Mouse (Mus musculus): ENCODE results near the gene 4930556J24Rik. TPM values are rescaled to one million over a fixed set of nuclear protein-coding genes. Genes with fewer than 3 reads are reported as not detected.
"Not testable (repeated sequence)": the region's sequence is repeated elsewhere in the genome, so short reads cannot be mapped to it uniquely, and the experiment has no call there.

4930556J24Rik gene
- total RNA-seq (2021), result not detected

DNA sequence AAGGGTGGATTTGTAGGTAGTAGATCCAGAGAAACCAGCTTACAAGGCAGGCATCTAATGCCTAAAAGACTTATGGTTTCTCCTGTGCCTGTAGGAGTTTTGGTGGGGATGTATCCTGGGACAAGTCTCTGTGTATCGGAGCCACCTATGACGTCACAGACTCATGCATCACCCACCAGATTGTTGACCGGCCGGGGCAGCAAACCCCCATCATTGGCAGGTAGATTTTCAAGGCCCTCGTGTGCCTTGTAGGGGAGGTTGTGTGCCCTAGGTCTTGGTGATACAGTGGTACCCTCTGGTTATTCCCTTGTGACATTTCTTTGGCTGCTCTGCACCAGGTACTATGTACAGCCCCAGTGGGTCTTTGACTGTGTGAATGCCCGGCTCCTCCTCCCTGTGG is at the start of gene 4930556J24Rik:
Gene 4930556J24Rik (minus strand): TSS at position 101 of the 400 bp plus-strand sequence.
- DNase-seq, result no peak
- intact Hi-C loops (cut with DNase I), result no loop called here

DNA sequence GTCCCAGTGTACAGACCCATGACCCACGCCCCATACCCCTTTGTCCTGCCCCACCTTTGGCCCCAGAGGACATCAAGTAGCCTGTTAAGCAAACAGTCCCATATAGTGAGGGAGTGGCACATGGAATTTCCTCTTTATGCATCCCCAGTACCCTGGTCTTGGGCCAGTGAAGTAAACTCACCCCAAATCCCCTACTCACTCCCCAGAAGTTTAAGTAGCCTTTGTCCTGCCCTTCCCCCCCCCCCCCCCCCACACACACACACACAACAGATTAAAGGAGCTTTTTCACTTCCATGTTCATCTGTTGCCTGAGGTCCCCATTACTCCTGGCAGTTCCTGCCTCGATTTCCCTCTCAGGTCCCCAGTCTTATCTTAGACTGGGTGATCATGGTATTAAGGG is 46.7 kb upstream of the 4930556J24Rik start:
- intact Hi-C loops (cut with DNase I), result no loop called here
- DNase-seq, result no peak

GRCm38 (mm10) chr11:4022111-4022510 is 45.5 kb upstream of the 4930556J24Rik start:
- intact Hi-C loops (cut with DNase I); DNase-seq: not testable (repeated sequence)

DNA sequence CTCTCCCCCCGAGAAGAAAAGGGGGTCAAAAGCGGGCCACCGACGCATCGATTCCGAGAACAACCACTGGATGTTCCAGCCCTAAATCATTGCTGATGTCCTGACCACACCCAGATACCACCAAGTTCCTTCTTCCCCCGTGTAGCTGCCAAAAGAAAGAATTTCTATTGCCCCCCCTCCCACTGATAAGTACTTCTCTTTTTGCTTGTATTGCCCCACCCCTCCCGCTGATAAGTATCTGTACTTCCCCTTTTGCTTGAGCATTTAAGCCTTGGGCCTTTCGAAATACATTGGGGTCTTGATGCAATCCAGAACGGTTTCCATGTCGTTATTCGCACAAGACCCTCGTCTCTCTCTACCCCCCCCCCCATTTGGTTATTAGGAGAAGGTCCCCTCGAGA is 39.2 kb upstream of the 4930556J24Rik start:
- DNase-seq; intact Hi-C loops (cut with DNase I): not testable (repeated sequence)

DNA sequence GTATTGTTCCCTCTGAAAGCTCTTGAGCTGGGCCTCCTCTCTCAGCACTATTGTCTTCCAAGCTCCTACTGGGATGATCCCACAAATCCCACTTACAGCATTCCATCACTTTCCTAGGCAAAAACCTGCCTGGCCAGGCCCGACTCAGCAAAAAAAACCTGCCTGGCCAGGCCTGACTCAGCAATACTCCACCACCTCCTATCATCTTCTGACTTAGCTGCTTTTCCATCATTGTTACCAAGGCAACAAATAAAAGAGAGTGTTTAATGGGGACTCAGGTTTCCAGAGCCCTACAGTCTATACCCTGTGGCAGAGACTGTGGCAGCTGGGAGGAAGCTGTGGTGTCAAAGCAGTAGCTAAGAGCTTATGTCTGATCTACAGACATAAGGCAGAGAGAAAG is 36.0 kb upstream of the 4930556J24Rik start:
- intact Hi-C loops (cut with DNase I), result no loop called here
- no peak for DNase-seq

DNA sequence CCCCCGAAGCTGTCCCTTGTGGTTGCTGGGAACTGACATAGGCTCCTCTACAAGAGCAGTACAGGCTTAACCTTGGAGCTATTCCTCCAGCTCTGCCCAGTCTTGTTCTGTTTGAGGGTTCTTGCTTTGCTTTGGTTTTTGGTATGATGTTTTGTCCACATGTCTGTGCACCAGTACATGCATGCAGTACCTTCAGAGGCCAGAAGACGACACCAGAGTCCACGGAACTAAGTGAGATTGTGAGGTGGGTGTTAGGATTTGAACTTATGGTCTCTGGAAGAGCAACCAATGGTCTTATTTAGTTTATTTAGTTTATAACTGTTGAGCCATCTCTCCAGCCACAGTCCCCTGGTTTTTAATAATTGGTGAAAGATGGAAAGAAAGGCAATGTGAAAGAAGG is 29.9 kb upstream of the 4930556J24Rik start:
- intact Hi-C loops (cut with DNase I), result no loop called here
- DNase-seq, result no peak

DNA sequence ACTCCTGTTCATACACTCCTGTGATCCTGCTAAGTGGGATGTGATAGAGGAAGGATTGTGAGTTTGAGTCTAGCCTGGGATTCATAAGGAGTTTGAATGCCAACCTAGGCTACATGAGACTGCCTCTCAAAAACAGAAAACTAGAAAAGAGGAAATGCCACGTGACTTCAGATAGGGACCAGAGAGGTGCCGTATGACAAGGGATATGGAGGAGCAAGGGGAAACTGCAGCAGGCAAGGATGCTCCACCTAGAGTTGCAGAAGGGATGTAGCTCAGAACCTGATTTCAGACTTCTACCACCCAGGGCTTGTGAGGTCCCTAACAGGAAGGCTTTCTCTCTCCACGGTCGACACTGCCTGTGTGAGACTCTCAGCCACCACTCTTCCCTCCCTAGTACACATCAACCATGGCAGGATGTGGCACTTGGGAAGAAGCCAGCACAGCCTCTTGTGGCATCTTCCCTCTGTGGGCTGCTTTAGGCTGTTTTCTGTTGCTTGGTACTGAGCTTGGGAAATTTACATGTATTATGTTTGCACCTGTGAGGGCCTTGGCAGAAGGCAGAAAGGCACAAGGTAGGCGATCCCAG is 28.7 kb upstream of the 4930556J24Rik start:
- no peak for DNase-seq
- intact Hi-C loops (cut with DNase I), result no loop called here

DNA sequence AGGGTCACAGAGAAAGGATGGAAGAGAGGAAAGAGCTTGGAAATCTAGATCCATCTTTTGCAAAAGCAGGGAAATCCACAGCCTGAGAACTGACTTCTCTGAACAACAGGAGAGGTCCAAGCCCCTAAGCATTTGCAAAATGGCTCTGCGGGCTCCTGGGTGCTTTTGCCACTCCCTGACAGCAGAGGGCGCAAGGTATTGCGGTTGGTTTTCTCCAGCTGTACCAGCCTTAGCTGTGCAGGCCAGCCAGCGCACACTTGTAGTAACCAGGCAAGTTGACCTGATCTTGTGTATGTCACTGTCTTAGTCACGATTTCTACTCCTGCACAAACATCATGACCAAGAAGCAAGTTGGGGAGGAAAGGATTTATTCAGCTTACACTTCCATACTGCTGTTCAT is 25.0 kb upstream of the 4930556J24Rik start:
- DNase-seq, result peak; percentile 49 to 70
- intact Hi-C loops (cut with DNase I), result loop anchor here (1.0 kb wide), 1 partner anchor 82 kb away; no protein-coding TSS in a partner anchor

DNA sequence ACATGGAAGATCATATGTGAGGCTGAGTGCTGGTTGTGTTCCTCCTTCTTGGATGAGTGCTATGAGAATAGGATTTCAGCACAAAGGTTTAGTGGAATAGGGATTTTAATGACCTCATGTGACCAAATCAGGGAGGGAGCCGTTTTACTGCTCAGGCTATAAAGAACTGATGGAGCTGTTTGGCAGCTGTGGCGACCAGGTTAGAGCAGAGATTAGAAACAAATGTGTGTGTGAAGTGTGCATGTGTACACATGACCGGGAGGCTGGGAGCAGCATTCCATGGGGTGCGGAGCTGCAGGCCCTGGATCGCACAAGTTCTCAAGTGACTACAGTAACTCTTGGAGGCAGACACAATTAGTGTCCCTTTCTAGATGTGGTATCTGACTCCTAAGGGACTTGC is 23.0 kb upstream of the 4930556J24Rik start:
- intact Hi-C loops (cut with DNase I), result no loop called here
- no peak for DNase-seq

- intact Hi-C loops (cut with DNase I), result no loop called here
- DNase-seq, result no peak
Observed at GRCm38 (mm10) chr11:3997978-3998720, 21.6 kb upstream of the 4930556J24Rik start.

DNA sequence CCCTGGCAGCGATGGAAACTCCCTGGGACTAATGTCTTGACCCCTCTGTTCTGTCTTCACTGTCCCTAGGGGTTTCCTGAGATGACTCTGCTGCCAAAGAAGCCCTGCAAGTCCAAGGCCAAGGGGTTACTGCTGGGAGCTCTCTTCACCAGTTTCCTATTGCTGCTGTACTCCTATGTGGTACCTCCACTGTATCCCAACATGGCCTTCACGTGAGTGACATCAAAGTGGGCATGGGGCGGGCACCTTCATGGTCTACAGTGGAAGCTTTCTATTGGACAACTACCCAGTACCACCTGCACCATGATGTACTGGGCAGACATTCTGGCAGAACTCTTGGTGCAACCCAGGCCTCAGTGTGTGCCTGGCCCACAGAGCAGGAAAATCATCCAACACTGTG is 20.3 kb upstream of the 4930556J24Rik start:
- no peak for DNase-seq
- intact Hi-C loops (cut with DNase I), result no loop called here

- intact Hi-C loops (cut with DNase I), result no loop called here
- DNase-seq, result no peak
Observed at GRCm38 (mm10) chr11:3995511-3995910, 18.9 kb upstream of the 4930556J24Rik start.

DNA sequence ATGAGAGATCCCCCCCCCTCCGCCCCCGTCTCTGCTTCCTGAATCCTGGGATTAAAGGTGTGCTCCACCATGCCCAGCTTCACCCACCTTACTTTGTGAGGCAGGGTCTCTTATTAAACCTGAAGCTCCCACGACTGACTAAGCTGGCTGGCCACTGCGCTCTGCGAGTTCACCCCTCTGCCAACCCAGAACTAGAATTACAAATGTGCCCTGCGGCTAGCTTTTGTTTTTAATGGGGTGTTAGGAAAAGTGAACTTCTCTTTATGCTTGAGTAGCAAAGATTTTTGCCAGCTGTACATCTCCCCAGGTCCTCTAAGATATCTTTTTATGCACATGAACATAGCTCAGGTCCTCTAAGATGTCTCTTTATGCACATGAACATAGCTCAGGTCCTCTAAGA is 17.3 kb upstream of the 4930556J24Rik start:
- intact Hi-C loops (cut with DNase I), result no loop called here
- no peak for DNase-seq

DNA sequence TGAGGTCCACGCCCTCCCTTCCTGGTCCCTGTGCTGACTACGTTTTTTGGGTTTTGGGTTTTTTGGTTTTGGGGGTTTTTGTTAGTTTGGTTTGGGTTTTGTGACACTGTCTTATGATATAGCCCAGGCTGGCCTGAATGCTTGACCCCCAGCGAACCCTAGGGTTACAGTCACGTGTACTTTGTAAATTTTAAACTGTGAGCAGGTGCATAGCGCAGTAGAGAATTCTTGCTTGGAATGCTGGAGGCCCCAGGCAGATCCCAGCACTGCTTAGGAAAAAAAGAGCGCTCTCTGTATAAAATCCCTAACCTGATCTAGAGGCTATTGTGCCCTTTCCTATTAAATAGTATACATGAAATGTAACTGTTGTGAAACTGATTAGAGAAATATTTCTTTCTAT is 16.6 kb upstream of the 4930556J24Rik start:
- no peak for DNase-seq
- intact Hi-C loops (cut with DNase I), result no loop called here

GRCm38 (mm10) chr11:3989748-3990147 is 13.2 kb upstream of the 4930556J24Rik start:
- intact Hi-C loops (cut with DNase I), result no loop called here
- no peak for DNase-seq

- intact Hi-C loops (cut with DNase I), result no loop called here
- DNase-seq, result no peak
Observed at GRCm38 (mm10) chr11:3983863-3984745, 7.5 kb upstream of the 4930556J24Rik start.

DNA sequence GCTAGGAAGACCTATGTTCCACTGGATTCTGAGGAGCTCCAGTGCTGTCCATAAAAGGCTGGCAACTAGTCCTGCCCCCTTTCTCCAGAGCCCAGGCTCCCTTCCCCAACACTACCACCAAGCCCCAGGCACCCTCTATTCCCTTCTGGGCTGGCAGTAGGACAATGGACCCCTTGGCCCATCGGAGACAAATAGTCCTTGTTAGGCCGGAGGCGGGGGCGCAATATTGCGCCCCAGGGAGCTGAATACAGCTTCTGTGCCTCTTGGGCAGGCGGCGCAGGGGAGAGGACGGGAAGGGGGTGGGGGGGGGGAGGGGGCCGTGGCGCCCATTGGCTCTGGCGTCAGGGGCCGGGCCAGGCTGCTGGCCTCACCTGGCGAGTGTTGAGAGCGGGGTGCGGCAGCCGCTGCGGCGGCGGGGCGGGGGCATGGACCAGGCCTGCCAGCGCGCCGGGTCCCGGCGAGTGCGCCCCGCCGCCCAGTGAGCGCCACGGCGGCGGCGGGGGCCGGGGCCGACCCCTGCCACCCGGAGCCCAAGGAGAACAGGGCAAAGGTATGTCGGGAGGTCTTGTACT is 6.8 kb upstream of the 4930556J24Rik start, which contains the start of gene Gal3st1:
Gene Gal3st1 (plus strand): TSS at position 346 of the 572 bp plus-strand sequence.
- intact Hi-C loops (cut with DNase I), result no loop called here
- no peak for DNase-seq

DNA sequence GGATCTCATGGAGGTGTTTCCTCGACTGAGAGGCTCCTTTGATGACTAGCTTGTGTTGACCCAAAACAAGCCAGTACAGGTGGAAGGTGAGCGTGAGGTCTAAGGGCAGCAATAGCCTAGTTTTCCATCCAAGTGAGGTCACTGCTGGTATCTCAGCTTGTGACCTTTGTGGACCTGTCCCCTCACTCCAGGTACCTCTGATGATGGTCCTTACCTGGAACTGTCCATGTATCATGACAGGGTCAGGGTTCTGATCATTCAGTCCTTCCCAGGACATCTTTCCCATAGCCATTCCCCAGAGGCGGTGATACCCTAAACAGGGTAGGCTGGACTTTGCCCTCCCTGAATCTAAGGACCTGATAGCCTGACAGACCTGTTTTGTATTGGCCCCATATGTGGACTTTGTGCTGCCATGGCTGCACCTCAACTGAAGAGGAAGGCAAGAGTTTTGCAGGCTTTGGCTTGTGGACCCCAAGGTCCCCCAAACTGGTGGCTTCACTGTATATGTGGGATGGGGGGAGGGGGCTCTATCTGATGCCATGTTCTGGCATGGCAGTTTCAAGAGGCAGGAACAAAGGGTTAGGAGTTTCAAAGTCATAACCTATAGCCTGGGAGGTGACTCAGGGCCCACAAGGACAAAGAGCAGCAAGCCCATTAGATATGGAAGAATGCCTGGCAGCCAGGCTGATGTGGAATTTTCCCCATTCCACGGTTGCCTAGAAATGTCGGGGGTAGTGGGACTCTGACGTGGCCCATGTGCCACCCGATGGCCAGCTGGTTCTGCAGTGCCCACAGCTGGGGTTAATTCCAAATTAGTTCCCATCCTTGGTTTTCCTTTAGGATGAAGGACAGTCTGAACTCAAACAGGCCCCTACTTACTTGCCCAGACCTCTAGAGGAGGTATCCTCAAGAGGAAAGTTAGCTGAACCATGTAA is 6.0 kb upstream of the 4930556J24Rik start:
- intact Hi-C loops (cut with DNase I), result no loop called here
- no peak for DNase-seq

GRCm38 (mm10) chr11:3981536-3981935 is 5.0 kb upstream of the 4930556J24Rik start:
- DNase-seq, result no peak
- intact Hi-C loops (cut with DNase I), result no loop called here

GRCm38 (mm10) chr11:3978421-3978820 is 1.8 kb upstream of the 4930556J24Rik start:
- no peak for DNase-seq
- intact Hi-C loops (cut with DNase I), result no loop called here

Measured in heart, postnatal 36 days (tissue).